Mouse (Mus musculus): ENCODE measurements around the gene Ctnna3.
A peak's percentile ranks its signal among the peaks of the same experiment; 100 is the strongest.

DNA sequence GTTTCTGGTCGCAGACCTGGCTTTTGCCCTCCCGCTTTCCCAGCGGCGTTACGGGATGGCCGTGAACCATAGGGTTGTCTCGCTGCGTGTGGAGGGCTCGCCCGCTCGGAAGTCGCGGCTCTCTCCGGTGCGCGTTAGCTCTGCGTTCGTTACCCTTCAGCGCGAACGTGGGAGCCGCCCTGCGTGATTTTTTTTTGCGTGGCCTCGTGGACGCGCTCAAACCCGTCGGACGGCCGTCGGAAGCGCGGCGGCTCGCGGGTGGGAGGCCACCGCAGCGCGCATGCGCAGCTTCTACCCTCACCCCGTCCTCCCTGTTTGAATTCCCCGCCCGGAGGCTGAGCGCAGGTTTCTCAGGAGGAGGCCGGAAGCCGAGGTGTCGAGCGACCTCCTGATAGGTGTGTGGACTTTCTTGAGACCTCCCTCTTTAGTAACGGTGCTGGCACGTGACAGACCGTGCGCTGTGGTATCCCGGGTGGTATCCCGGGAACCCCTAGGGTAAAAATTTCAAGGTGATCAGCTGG is at the start of gene Ctnna3:
- TF ChIP-seq CTCF (IDR thresholded peaks at IDR 0.05; ENCODE audit: control insufficient read depth, insufficient read depth, insufficient read length), result no peak
- peak; percentile 95 for TF ChIP-seq USF1 (IDR thresholded peaks at IDR 0.05; ENCODE audit: low read depth)
